14 mouse cellular contexts compared by ENCODE assay signal in genomic region chr11:81053826-81054225, GRCm38 (mm10).
"Had no signal": no experiment of that assay in that cellular context is flagged by ENCODE, and none has a peak within 500 bp of the region (broad histone marks: within the 10 kb centered on the region; RNA-seq: fewer than 3 reads in every experiment).

No protein-coding gene starts in this region.

- H3K36me3 ChIP-seq: limb, embryonic 10.5 days; liver, embryonic 15.5 days; midbrain, embryonic 13.5 days had no signal

- H3K9me3 ChIP-seq: limb, embryonic 10.5 days; liver, embryonic 15.5 days; midbrain, embryonic 13.5 days had no signal

- H3K9ac ChIP-seq: liver, embryonic 15.5 days; midbrain, embryonic 13.5 days had no signal

- H3K4me3 ChIP-seq: limb, embryonic 10.5 days; liver, embryonic 15.5 days; midbrain, embryonic 13.5 days had no signal

- DNase-seq: kidney, adult 11 months; kidney, adult 9 months; kidney, postnatal 36 days; layer of hippocampus, adult 9-11 months; layer of hippocampus, postnatal 36 days; lung, adult 2 months; lung, postnatal 36 days; thymus, postnatal 4 days had no signal

- H3K4me2 ChIP-seq: liver, embryonic 11.5 days; liver, embryonic 15.5 days; midbrain, embryonic 13.5 days had no signal

- ATAC-seq: lung, postnatal 0 days; midbrain, embryonic 13.5 days had no signal

- H3K4me1 ChIP-seq: liver, embryonic 15.5 days had no signal

- H3K27me3 ChIP-seq: liver, embryonic 15.5 days; midbrain, embryonic 13.5 days had no signal

- H3K27ac ChIP-seq: kidney, postnatal 0 days; limb, embryonic 10.5 days; liver, embryonic 15.5 days; midbrain, embryonic 13.5 days had no signal
